Mouse (Mus musculus): Measurements from ENCODE around the gene Tmem255a. TPM values are rescaled to one million over a fixed set of nuclear protein-coding genes. Genes with fewer than 3 reads are reported as not detected.

Gene Tmem255a
- polyA plus RNA-seq (2017; shearing (Covaris generic)), result 0.73 TPM

GRCm38 (mm10) chrX:38251851-38252571 lies at the start of gene Tmem255a:
Tmem255a (minus strand) TSS chrX:38252439.

GRCm38 (mm10) chrX:38189552-38190457 lies 62.4 kb downstream of the Tmem255a start, which contains the start of gene Zbtb33:
Zbtb33 (plus strand) TSS chrX:38189793.

Other genes with a start within 250 kb of the Tmem255a start
- gene Btg1-ps1, start 233.6 kb downstream of the Tmem255a start, polyA plus RNA-seq (2017; shearing (Covaris generic)), result not detected
- not detected for gene Btg1-ps2, start 209.3 kb downstream of the Tmem255a start, polyA plus RNA-seq (2017; shearing (Covaris generic))
- gene Rhox10, start 186.0 kb downstream of the Tmem255a start, polyA plus RNA-seq (2017; shearing (Covaris generic)), result not detected
- gene Rhox11, start 167.3 kb downstream of the Tmem255a start, polyA plus RNA-seq (2017; shearing (Covaris generic)), result not detected
- gene Rhox12, start 141.5 kb downstream of the Tmem255a start, polyA plus RNA-seq (2017; shearing (Covaris generic)), result not detected
- gene Rhox13, start 131.2 kb downstream of the Tmem255a start, polyA plus RNA-seq (2017; shearing (Covaris generic)), result not detected
- 2.0 TPM for gene Zbtb33, start 62.6 kb downstream of the Tmem255a start, polyA plus RNA-seq (2017; shearing (Covaris generic))
- not detected for gene Atp1b4, start 63.7 kb upstream of the Tmem255a start, polyA plus RNA-seq (2017; shearing (Covaris generic))
- 44.7 TPM for gene Lamp2, start 204.0 kb upstream of the Tmem255a start, polyA plus RNA-seq (2017; shearing (Covaris generic))

Measured in CD4-positive, CD25-positive, alpha-beta regulatory T cell (primary cell).